Mouse (Mus musculus) stomach, postnatal 0 days (tissue): ENCODE measurements at regions not wholly inside any gene's neighbourhood (a gene's known extent, or its start where the extent isn't known, plus 50 kb on each side); places are given as distances from the start of the nearest gene placed in this dataset.

Source experiments
- ATAC-seq: fragments of 200-750 bp; cut with Nextera tagmentation; 2 replicates; pipeline ENCODE4 v1.8.0; 2017; ENCODE audit not compliant: low FRiP score, low TSS enrichment
- DNase-seq: peaks from one replicate; pipeline ENCODE4 v3.0.0-alpha.2; 2016; ENCODE audit warnings: low spot score
- H3K27ac ChIP-seq: fragments of 300-500 bp; sonication (generic); replicated peaks from 2 replicates; pipeline ENCODE4 v1.5.1; 2014; ENCODE audit warnings: mild to moderate bottlenecking, control low read depth
- H3K27me3 ChIP-seq: fragments of 300-500 bp; sonication (generic); 2 replicates; pipeline ENCODE4 v1.6.1; 2014; ENCODE audit warnings: low read length; ENCODE audit not compliant: control insufficient read depth, insufficient read depth
- H3K36me3 ChIP-seq: fragments of 300-500 bp; sonication (generic); 2 replicates; pipeline ENCODE4 v1.6.1; 2014; ENCODE audit warnings: low read length, mixed read lengths; ENCODE audit not compliant: control insufficient read depth, insufficient read depth
- H3K4me1 ChIP-seq: fragments of 300-500 bp; sonication (generic); replicated peaks from 2 replicates; pipeline ENCODE4 v1.6.1; 2014; ENCODE audit warnings: antibody characterized with exemption; ENCODE audit not compliant: control insufficient read depth, insufficient read depth
- H3K4me2 ChIP-seq: fragments of 300-500 bp; sonication (generic); replicated peaks from 2 replicates; pipeline ENCODE4 v1.6.1; 2014; ENCODE audit warnings: low read depth, mild to moderate bottlenecking, control low read depth, moderate library complexity
- H3K4me3 ChIP-seq: fragments of 300-500 bp; sonication (generic); 2 replicates; pipeline ENCODE4 v1.5.1; 2014; ENCODE audit warnings: low read depth, low read length, control low read depth
- H3K9ac ChIP-seq: fragments of 300-500 bp; sonication (generic); 2 replicates; pipeline ENCODE4 v1.6.1; 2014; ENCODE audit warnings: mild to moderate bottlenecking, low read length, control low read depth, mixed read lengths
- H3K9me3 ChIP-seq: fragments of 300-500 bp; sonication (generic); 2 replicates; pipeline ENCODE4 v1.6.1; 2016; ENCODE audit warnings: low read length; ENCODE audit not compliant: control insufficient read depth
- CTCF ChIP-seq: IDR thresholded peaks from 2 replicates; pipeline ENCODE4 v1.5.1; 2016; ENCODE audit warnings: antibody characterized with exemption, low read depth, mild to moderate bottlenecking, moderate library complexity
- EP300 ChIP-seq: optimal IDR thresholded peaks from 2 replicates; pipeline ENCODE3; 2016; ENCODE audit warnings: antibody characterized with exemption
- WGBS: fragments of 180-500 bp; shearing (Covaris S2); extraction: QIAGEN DNeasy Blood & Tissue Kit; methylation state at CpG from one replicate; pipeline ENCODE4 v1.1.7; 2014; 5-methylcytosine and 5-hydroxymethylcytosine counted together

DNA sequence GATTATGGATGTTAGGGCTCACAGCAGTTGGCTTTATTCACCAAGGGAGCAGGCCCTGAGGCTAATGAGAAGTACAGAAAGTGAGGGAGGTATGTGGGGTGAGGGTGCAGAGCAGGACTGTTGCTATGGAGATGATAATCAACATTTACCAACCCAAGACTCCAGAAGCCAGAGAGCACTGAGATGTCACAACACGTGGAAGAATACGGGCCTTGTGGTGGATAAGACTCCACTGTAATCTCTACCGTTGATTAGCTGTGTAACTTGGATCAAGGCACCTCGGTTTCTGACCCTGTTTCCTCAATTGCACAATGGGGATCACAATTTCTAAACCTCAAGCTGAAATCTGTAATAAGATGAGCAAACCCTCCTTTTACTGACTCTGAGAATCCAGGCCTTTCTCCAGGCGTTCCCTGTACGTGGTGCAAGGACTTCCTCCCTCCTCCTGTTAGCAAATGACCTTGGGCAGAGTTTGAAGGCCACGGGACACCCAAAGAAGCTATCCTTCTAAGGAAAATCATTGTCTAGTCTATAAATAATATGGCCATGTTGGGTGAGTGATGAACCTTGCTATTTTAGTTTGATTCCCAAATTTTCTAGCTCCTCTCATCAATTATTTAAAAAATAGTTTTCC lies 239.8 kb downstream of the Opa1 start:
- Histone ChIP-seq H3K4me2 (no peak overlapping the region), H3K36me3 (no peaks in the 10 kb centered on the region), H3K4me3 (no peak overlapping the region), H3K27ac (no peak overlapping the region), H3K4me1 (peaks cover 16% of the 10 kb centered on the region), H3K9me3 (no peaks in the 10 kb centered on the region), H3K9ac (no peak overlapping the region), H3K27me3 (no peaks in the 10 kb centered on the region)
- no peak for TF ChIP-seq EP300
- no peak for TF ChIP-seq CTCF
- WGBS = 43% methylated on average over 7 of the region's 7 CpGs
- no peak for DNase-seq
- 0 out of 2 replicates have a peak, but pooled peaks have one; percentile 11 for ATAC-seq

DNA sequence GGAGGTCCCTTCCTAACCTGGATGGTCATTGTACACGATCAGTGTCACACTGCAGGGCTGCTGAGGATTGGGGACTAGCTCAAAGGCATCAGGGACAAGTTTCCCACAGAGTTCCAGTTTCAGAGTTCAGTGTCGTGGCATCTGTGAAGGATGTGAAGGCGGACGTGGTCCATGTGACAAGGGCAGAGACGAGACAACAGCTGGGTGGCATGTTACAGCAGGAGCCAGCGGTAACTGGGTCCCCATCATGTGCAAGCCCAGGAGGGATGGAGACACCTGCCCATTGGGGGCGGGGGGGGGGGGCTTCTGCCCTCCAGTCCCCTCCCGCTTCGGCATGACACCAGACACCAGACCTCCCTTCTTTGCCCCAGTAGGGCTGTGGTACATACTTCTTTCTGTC lies 241.6 kb downstream of the Opa1 start:
- WGBS = 80% methylated on average over 8 of the region's 9 CpGs
- Histone ChIP-seq H3K4me1 (peaks cover 8% of the 10 kb centered on the region), H3K27me3 (no peaks in the 10 kb centered on the region), H3K9ac (no peak overlapping the region), H3K4me3 (no peak overlapping the region), H3K27ac (no peak overlapping the region), H3K9me3 (no peaks in the 10 kb centered on the region), H3K36me3 (no peaks in the 10 kb centered on the region), H3K4me2 (no peak overlapping the region)
- no peak for DNase-seq
- TF ChIP-seq EP300 (no peak), CTCF (no peak)
- no peak for ATAC-seq

DNA sequence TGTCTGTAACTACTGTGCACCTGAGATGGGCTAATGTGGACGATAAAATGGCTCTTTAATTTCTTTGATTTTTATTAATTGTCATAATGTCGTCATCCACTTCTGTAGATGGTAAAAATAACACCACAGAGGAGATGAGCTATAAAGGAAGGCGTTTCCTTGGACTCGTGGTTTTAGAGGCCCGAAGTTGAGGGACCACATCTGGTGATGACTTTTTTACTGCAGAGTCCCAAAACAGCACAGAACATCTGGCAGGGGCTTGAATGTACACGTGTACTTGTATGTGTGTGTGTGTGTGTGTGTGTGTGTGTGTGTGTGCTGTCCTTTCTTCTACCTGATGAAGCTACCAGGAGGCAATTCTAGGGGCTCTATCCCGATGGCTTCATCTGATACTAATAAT lies 242.1 kb upstream of the Hes1 start:
- H3K9me3 ChIP-seq = no peaks in the 10 kb centered on the region
- no peak for DNase-seq
- no peaks in the 10 kb centered on the region for H3K36me3 ChIP-seq
- ATAC-seq = no peak
- no peak overlapping the region for H3K4me3 ChIP-seq
- H3K4me2 ChIP-seq = no peak overlapping the region
- no peaks in the 10 kb centered on the region for H3K27me3 ChIP-seq
- peaks cover 3% of the 10 kb centered on the region; the same call in 1 of the 2 replicates for H3K4me1 ChIP-seq
- H3K27ac ChIP-seq = peak overlapping the region; percentile 73; the same call in 1 of the 2 replicates
- TF ChIP-seq CTCF = no peak
- no peak for TF ChIP-seq EP300
- H3K9ac ChIP-seq = no peak overlapping the region
- 50% methylated on average over 7 of the region's 7 CpGs for WGBS

DNA sequence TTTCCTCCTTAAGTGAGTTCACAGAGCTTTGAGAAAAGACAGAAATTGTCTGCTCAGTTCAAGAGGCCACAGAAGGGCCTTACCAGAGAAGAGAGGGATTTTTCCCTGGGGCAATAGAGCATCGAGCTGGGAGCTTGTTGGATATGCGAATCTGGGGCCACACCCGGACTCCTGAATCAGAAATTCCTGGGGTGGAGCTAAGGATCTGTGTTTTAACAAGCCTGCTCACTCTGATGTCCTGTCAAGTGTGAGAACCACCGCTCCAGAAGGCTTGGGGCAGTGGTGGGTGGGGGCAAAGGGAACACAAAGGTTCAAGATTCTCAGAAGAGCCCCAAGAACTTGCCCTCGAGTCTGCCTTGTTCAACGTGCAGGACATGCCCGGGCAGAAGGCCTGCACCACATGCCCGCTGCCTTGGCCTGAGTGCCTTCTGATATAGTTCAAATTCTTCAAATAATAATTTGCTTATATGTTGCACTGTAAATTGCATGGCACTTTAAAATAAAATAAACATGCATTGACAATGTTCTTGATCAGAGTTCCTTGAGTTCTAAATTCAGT lies 241.3 kb upstream of the Hes1 start:
- Histone ChIP-seq H3K9ac (no peak overlapping the region), H3K36me3 (no peaks in the 10 kb centered on the region), H3K9me3 (no peaks in the 10 kb centered on the region), H3K4me2 (no peak overlapping the region), H3K27me3 (no peaks in the 10 kb centered on the region), H3K4me1 (0 out of 2 replicates have a peak, but pooled peaks cover 3% of the 10 kb centered on the region), H3K4me3 (no peak overlapping the region), H3K27ac (peak overlapping the region; percentile 73)
- no peak for ATAC-seq
- no peak for TF ChIP-seq CTCF
- TF ChIP-seq EP300 = no peak
- WGBS = 45% methylated on average over 8 of the region's 8 CpGs
- no peak for DNase-seq

DNA sequence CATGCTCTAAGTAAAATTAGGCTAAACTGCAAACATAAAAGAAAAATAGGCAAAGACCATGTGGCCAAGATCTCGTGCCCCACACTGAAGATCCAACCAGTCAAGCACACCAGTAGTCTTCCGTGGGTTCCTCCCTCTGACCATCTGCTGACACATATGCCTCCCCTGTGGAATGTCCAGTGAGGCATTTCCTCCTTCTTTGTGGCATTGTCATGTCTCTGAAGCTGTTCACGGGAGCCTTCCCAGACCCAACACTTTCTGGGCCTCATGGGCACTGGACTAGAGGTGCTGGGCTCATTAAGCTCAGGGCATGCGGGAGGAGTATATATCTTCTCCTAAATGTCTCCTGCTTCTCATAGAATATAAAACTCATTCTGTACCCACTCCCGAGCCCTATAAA lies 237.3 kb upstream of the Hes1 start:
- Histone ChIP-seq H3K27me3 (no peaks in the 10 kb centered on the region), H3K27ac (no peak overlapping the region), H3K36me3 (no peaks in the 10 kb centered on the region), H3K4me2 (no peak overlapping the region), H3K4me3 (no peak overlapping the region), H3K9me3 (0 out of 2 replicates have a peak, but pooled peaks cover 3% of the 10 kb centered on the region), H3K9ac (no peak overlapping the region), H3K4me1 (0 out of 2 replicates have a peak, but pooled peaks cover 3% of the 10 kb centered on the region)
- TF ChIP-seq CTCF = no peak
- TF ChIP-seq EP300 = no peak
- WGBS = 88% methylated on average over 5 of the region's 5 CpGs
- DNase-seq (no peak), ATAC-seq (no peak)

DNA sequence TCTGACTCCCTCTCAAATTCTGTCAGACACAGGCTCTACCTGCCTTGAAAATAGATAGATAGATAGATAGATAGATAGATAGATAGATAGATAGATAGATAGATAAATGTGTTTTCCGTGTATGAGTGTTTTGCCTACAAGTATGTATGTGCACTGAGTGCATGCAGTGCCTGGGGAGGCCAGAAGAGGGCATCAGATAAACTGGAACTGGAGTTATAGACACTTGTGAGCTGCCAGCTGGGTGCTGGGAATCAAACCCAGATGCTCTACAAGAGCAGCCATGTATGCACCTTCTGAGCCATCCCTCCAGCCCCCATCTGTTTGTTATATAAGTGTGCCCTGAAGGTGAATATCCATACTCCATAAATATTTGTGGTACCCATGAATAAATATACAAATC lies 236.4 kb upstream of the Hes1 start:
- 0 out of 2 replicates have a peak, but pooled peaks cover 3% of the 10 kb centered on the region for H3K9me3 ChIP-seq
- 91% methylated on average over 1 of the region's 1 CpGs for WGBS
- no peak overlapping the region for H3K4me2 ChIP-seq
- DNase-seq (no peak), ATAC-seq (no peak)
- no peak overlapping the region for H3K27ac ChIP-seq
- H3K36me3 ChIP-seq = no peaks in the 10 kb centered on the region
- no peaks in the 10 kb centered on the region for H3K4me1 ChIP-seq
- H3K27me3 ChIP-seq = no peaks in the 10 kb centered on the region
- no peak for TF ChIP-seq EP300
- TF ChIP-seq CTCF = peak; percentile 19; the same call in 1 of the 2 replicates
- H3K4me3 ChIP-seq = no peak overlapping the region
- H3K9ac ChIP-seq = no peak overlapping the region
